Mouse (Mus musculus) liver, embryonic 12.5 days (tissue): Measurements from ENCODE around the gene Mvd. TPM values are rescaled to one million over a fixed set of nuclear protein-coding genes. Genes with fewer than 3 reads are reported as not detected.

Source experiments
- ATAC-seq: fragments of 200-750 bp; cut with Nextera tagmentation; 2 replicates; pipeline ENCODE4 v1.8.0; 2017; ENCODE audit warnings: moderate number of reproducible peaks, mild to moderate bottlenecking, moderate library complexity
- H3K27ac ChIP-seq: fragments of 300-500 bp; sonication (generic); 2 replicates; pipeline ENCODE4 v1.5.1; 2016; ENCODE audit warnings: mild to moderate bottlenecking
- H3K27me3 ChIP-seq: fragments of 300-500 bp; sonication (generic); replicated peaks from 2 replicates; pipeline ENCODE4 v1.6.1; 2016; ENCODE audit warnings: mild to moderate bottlenecking, moderate library complexity
- H3K36me3 ChIP-seq: fragments of 300-500 bp; sonication (generic); 2 replicates; pipeline ENCODE4 v1.6.1; 2016; ENCODE audit warnings: mild to moderate bottlenecking, moderate library complexity
- H3K4me1 ChIP-seq: fragments of 300-500 bp; sonication (generic); 2 replicates; pipeline ENCODE4 v1.6.1; 2016
- H3K4me2 ChIP-seq: fragments of 300-500 bp; sonication (generic); 2 replicates; pipeline ENCODE4 v1.6.1; 2016; ENCODE audit warnings: mild to moderate bottlenecking, moderate library complexity
- H3K4me3 ChIP-seq: fragments of 300-500 bp; sonication (generic); 2 replicates; pipeline ENCODE4 v1.5.1; 2016; ENCODE audit warnings: mild to moderate bottlenecking, moderate library complexity
- H3K9ac ChIP-seq: fragments of 300-500 bp; sonication (generic); 2 replicates; pipeline ENCODE4 v1.6.1; 2016; ENCODE audit warnings: mild to moderate bottlenecking, moderate library complexity
- H3K9me3 ChIP-seq: fragments of 300-500 bp; sonication (generic); replicated peaks from 2 replicates; pipeline ENCODE4 v1.6.1; 2016; ENCODE audit warnings: mild to moderate bottlenecking, moderate library complexity
- WGBS: fragments of 180-500 bp; shearing (Covaris S2); methylation state at CpG from one replicate; pipeline ENCODE4 v1.1.7; 2016; ENCODE audit not compliant: insufficient replicate concordance; 5-methylcytosine and 5-hydroxymethylcytosine counted together
- polyA plus RNA-seq: library from polyadenylated mRNA; unstranded; fragments of >200 nt; fragmentation: Nextera tagmentation; extraction: Ambion mirVana; gene quantifications from 2 replicates; pipeline ENCODE4 v1.2.1, GENCODE M21; 2016

The Mvd gene
- polyA plus RNA-seq, 1 experiment from 2014 or later, result 29.3 TPM

GRCm38 (mm10) chr8:122421376-122422070 is 21.7 kb downstream of the Mvd start, which contains the start of gene Il17c:
Gene Il17c, plus strand, starts transcription at chr8:122422020.
- no peaks in the 10 kb centered on the region for H3K27me3 ChIP-seq
- 71% methylated on average over 14 of the region's 14 CpGs for WGBS
- ATAC-seq, result no peak
- no peaks in the 10 kb centered on the region for H3K9me3 ChIP-seq
- no peak within 1 kb of the TSS for H3K4me3 ChIP-seq
- H3K36me3 ChIP-seq, result peaks cover 32% of the 10 kb centered on the region
- no peak within 1 kb of the TSS for H3K9ac ChIP-seq
- H3K4me2 ChIP-seq, result no peak within 1 kb of the TSS
- 0 out of 2 replicates have a peak, but pooled peaks cover 5% of the 10 kb centered on the region for H3K4me1 ChIP-seq
- H3K27ac ChIP-seq, result no peak within 1 kb of the TSS

GRCm38 (mm10) chr8:122419881-122420555 is 23.2 kb downstream of the Mvd start:
- Histone ChIP-seq H3K4me3 (no peak overlapping the region), H3K36me3 (peaks cover 44% of the 10 kb centered on the region), H3K4me1 (0 out of 2 replicates have a peak, but pooled peaks cover 6% of the 10 kb centered on the region), H3K9me3 (no peaks in the 10 kb centered on the region), H3K9ac (no peak overlapping the region), H3K27me3 (no peaks in the 10 kb centered on the region), H3K4me2 (no peak overlapping the region), H3K27ac (no peak overlapping the region)
- 71% methylated on average over 9 of the region's 9 CpGs for WGBS
- no peak for ATAC-seq

GRCm38 (mm10) chr8:122415554-122415953 is 27.7 kb downstream of the Mvd start:
- Histone ChIP-seq H3K9ac (no peak overlapping the region), H3K4me1 (0 out of 2 replicates have a peak, but pooled peaks cover 14% of the 10 kb centered on the region), H3K4me3 (no peak overlapping the region), H3K27ac (no peak overlapping the region), H3K36me3 (peaks cover 85% of the 10 kb centered on the region), H3K9me3 (no peaks in the 10 kb centered on the region), H3K4me2 (no peak overlapping the region), H3K27me3 (no peaks in the 10 kb centered on the region)
- WGBS, result 60% methylated on average over 6 of the region's 6 CpGs
- no peak for ATAC-seq

GRCm38 (mm10) chr8:122414311-122414710 is 28.9 kb downstream of the Mvd start:
- Histone ChIP-seq H3K9ac (no peak overlapping the region), H3K27me3 (no peaks in the 10 kb centered on the region), H3K9me3 (no peaks in the 10 kb centered on the region), H3K4me1 (0 out of 2 replicates have a peak, but pooled peaks cover 14% of the 10 kb centered on the region), H3K4me3 (no peak overlapping the region), H3K27ac (no peak overlapping the region), H3K4me2 (no peak overlapping the region), H3K36me3 (peaks cover 98% of the 10 kb centered on the region)
- no peak for ATAC-seq
- WGBS, result 81% methylated on average over 9 of the region's 9 CpGs

- H3K9me3 ChIP-seq, result no peaks in the 10 kb centered on the region
- 92% methylated on average over 7 of the region's 7 CpGs for WGBS
- no peak overlapping the region for H3K27ac ChIP-seq
- no peaks in the 10 kb centered on the region for H3K27me3 ChIP-seq
- peaks cover 100% of the 10 kb centered on the region for H3K36me3 ChIP-seq
- no peak overlapping the region for H3K9ac ChIP-seq
- no peak overlapping the region for H3K4me2 ChIP-seq
- ATAC-seq, result no peak
- no peak overlapping the region for H3K4me3 ChIP-seq
- H3K4me1 ChIP-seq, result peaks cover 24% of the 10 kb centered on the region
Measured at GRCm38 (mm10) chr8:122407678-122408077, 35.5 kb downstream of the Mvd start.

GRCm38 (mm10) chr8:122405146-122405805 is 37.9 kb downstream of the Mvd start:
- ATAC-seq, result peak; percentile 67
- 33% methylated on average over 9 of the region's 9 CpGs for WGBS
- peak overlapping the region; percentile 45; the same call in 1 of the 2 replicates for H3K27ac ChIP-seq

GRCm38 (mm10) chr8:122398186-122398585 is 45.0 kb downstream of the Mvd start:
- Histone ChIP-seq H3K27me3 (no peaks in the 10 kb centered on the region), H3K4me3 (no peak overlapping the region), H3K9ac (no peak overlapping the region), H3K27ac (no peak overlapping the region), H3K4me2 (no peak overlapping the region), H3K9me3 (no peaks in the 10 kb centered on the region), H3K4me1 (no peaks in the 10 kb centered on the region; the same call in 1 of the 2 replicates), H3K36me3 (peaks cover 95% of the 10 kb centered on the region)
- WGBS, result 91% methylated on average over 9 of the region's 9 CpGs
- no peak for ATAC-seq

More at GRCm38 (mm10) chr8:122405146-122405805, 37.9 kb downstream of the Mvd start:
- H3K4me3 ChIP-seq, result no peak overlapping the region
- H3K9ac ChIP-seq, result 0 out of 2 replicates have a peak overlapping the region, but pooled peaks have one; percentile 1
- no peaks in the 10 kb centered on the region for H3K27me3 ChIP-seq
- H3K4me2 ChIP-seq, result 0 out of 2 replicates have a peak overlapping the region, but pooled peaks have one; percentile 4
- peaks cover 100% of the 10 kb centered on the region for H3K36me3 ChIP-seq
- peaks cover 24% of the 10 kb centered on the region for H3K4me1 ChIP-seq
- H3K9me3 ChIP-seq, result no peaks in the 10 kb centered on the region

GRCm38 (mm10) chr8:122395291-122395690 is 47.9 kb downstream of the Mvd start:
- Histone ChIP-seq H3K27ac (no peak overlapping the region), H3K9me3 (no peaks in the 10 kb centered on the region), H3K9ac (no peak overlapping the region), H3K4me2 (no peak overlapping the region), H3K27me3 (no peaks in the 10 kb centered on the region), H3K4me1 (no peaks in the 10 kb centered on the region), H3K36me3 (peaks cover 92% of the 10 kb centered on the region), H3K4me3 (no peak overlapping the region)
- WGBS, result 90% methylated on average over 6 of the region's 6 CpGs
- ATAC-seq, result no peak

- Histone ChIP-seq H3K27ac (no peak overlapping the region), H3K4me3 (no peak overlapping the region), H3K4me1 (no peaks in the 10 kb centered on the region), H3K9me3 (peaks cover 3% of the 10 kb centered on the region; the same call in 1 of the 2 replicates), H3K4me2 (no peak overlapping the region), H3K36me3 (peaks cover 92% of the 10 kb centered on the region), H3K9ac (no peak overlapping the region), H3K27me3 (no peaks in the 10 kb centered on the region)
- no peak for ATAC-seq
Measured at GRCm38 (mm10) chr8:122393717-122394116, 49.5 kb downstream of the Mvd start.

GRCm38 (mm10) chr8:122390758-122391157 is 52.5 kb downstream of the Mvd start:
- Histone ChIP-seq H3K4me3 (no peak overlapping the region), H3K4me1 (no peaks in the 10 kb centered on the region), H3K36me3 (peaks cover 97% of the 10 kb centered on the region), H3K27me3 (no peaks in the 10 kb centered on the region), H3K9me3 (peaks cover 3% of the 10 kb centered on the region; the same call in 1 of the 2 replicates), H3K9ac (no peak overlapping the region), H3K4me2 (no peak overlapping the region), H3K27ac (no peak overlapping the region)
- ATAC-seq, result no peak
- 67% methylated on average over 3 of the region's 3 CpGs for WGBS

GRCm38 (mm10) chr8:122389357-122389756 is 53.9 kb downstream of the Mvd start:
- no peak for ATAC-seq
- Histone ChIP-seq H3K4me2 (no peak overlapping the region), H3K9ac (no peak overlapping the region), H3K4me3 (no peak overlapping the region), H3K27ac (no peak overlapping the region), H3K9me3 (peaks cover 3% of the 10 kb centered on the region; the same call in 1 of the 2 replicates), H3K36me3 (peaks cover 98% of the 10 kb centered on the region), H3K27me3 (no peaks in the 10 kb centered on the region), H3K4me1 (peaks cover 4% of the 10 kb centered on the region; the same call in 1 of the 2 replicates)
- 82% methylated on average over 3 of the region's 3 CpGs for WGBS
